Mouse (Mus musculus) adrenal gland, postnatal 36 days (tissue): ENCODE results near the gene Wasf1. TPM values are rescaled to one million over a fixed set of nuclear protein-coding genes. Genes with fewer than 3 reads are reported as not detected.

Experiments used
- DNase-seq, 2 experiments: peaks; one replicate each; pipeline ENCODE4 v3.0.0; 2021; ENCODE audit warnings: mixed read lengths in 1 of 2
- total RNA-seq, 2 experiments: library from RNA; stranded (reverse); gene quantifications; 2 replicates each; pipeline ENCODE4 v1.2.3; 2021

Wasf1 gene
- total RNA-seq, 2 experiments from 2014 or later = 5.5 to 5.9 TPM

- DNase-seq = no peak
Measured at GRCm38 (mm10) chr10:40971256-40971655, 88.0 kb downstream of the Wasf1 start.

GRCm38 (mm10) chr10:40983761-40984160 lies 100.5 kb downstream of the Wasf1 start:
- no peak for DNase-seq

- DNase-seq = no peak
Measured at GRCm38 (mm10) chr10:40984600-40984999, 101.3 kb downstream of the Wasf1 start.

- DNase-seq = no peak
Measured at GRCm38 (mm10) chr10:40985350-40985749, 102.1 kb downstream of the Wasf1 start.

Other genes with a start within 250 kb of the Wasf1 start
- 1 to 10 TPM; 7.8 to 8.5 TPM for gene Mettl24, start 200.2 kb upstream of the Wasf1 start, total RNA-seq
- gene Cdc40, start 164 bp upstream of the Wasf1 start, total RNA-seq = 10 to 100 TPM; 24.1 to 28.8 TPM
- gene Gpr6, start 188.8 kb downstream of the Wasf1 start, total RNA-seq = not detected